Mouse (Mus musculus) frontal cortex, postnatal 25 days (tissue): Measurements from ENCODE around the gene Cd200.
"Not testable (repeated sequence)": the region's sequence is repeated elsewhere in the genome, so short reads cannot be mapped to it uniquely, and the experiment has no call there.

Experiments used
- DNase-seq, 2 experiments: peaks; one replicate each; pipeline ENCODE4 v3.0.0; 2022; ENCODE audit warnings: low spot score in 2 of 2

Gene Cd200

GRCm38 (mm10) chr16:45378147-45378943 is 30.5 kb downstream of the Cd200 start:
- no peak for DNase-seq

GRCm38 (mm10) chr16:45377332-45377731 is 31.5 kb downstream of the Cd200 start:
- DNase-seq = no peak

- DNase-seq = no peak
These were observed 32.0 kb downstream of the Cd200 start for GRCm38 (mm10) chr16:45376812-45377211.

- DNase-seq = no peak
These were observed 32.6 kb downstream of the Cd200 start for GRCm38 (mm10) chr16:45376294-45376693.

- DNase-seq = no peak
These were observed 33.2 kb downstream of the Cd200 start for GRCm38 (mm10) chr16:45375506-45376225.

GRCm38 (mm10) chr16:45374074-45374473 is 34.8 kb downstream of the Cd200 start:
- no peak for DNase-seq

- DNase-seq = no peak
These were observed 37.8 kb downstream of the Cd200 start for GRCm38 (mm10) chr16:45371076-45371475.

GRCm38 (mm10) chr16:45369285-45369965 is 39.4 kb downstream of the Cd200 start:
- DNase-seq = no peak

GRCm38 (mm10) chr16:45366111-45366510 is 42.7 kb downstream of the Cd200 start:
- no peak for DNase-seq

- no peak for DNase-seq
These were observed 43.5 kb downstream of the Cd200 start for GRCm38 (mm10) chr16:45365353-45365752.

GRCm38 (mm10) chr16:45364627-45365026 is 44.2 kb downstream of the Cd200 start:
- no peak for DNase-seq

GRCm38 (mm10) chr16:45363480-45364045 is 45.3 kb downstream of the Cd200 start:
- no peak for DNase-seq

GRCm38 (mm10) chr16:45361450-45361849 is 47.4 kb downstream of the Cd200 start:
- DNase-seq = no peak

- not testable (repeated sequence) for DNase-seq
These were observed 50.4 kb downstream of the Cd200 start for GRCm38 (mm10) chr16:45358441-45358840.

GRCm38 (mm10) chr16:45357134-45357533 is 51.7 kb downstream of the Cd200 start:
- no peak for DNase-seq

- no peak for DNase-seq
These were observed 56.0 kb downstream of the Cd200 start for GRCm38 (mm10) chr16:45352875-45353274.

GRCm38 (mm10) chr16:45350767-45351166 is 58.1 kb downstream of the Cd200 start:
- no peak for DNase-seq

GRCm38 (mm10) chr16:45349523-45350298 is 59.1 kb downstream of the Cd200 start:
- DNase-seq = no peak

- DNase-seq = not testable (repeated sequence)
These were observed 60.6 kb downstream of the Cd200 start for GRCm38 (mm10) chr16:45348238-45348637.

GRCm38 (mm10) chr16:45346930-45347387 is 61.9 kb downstream of the Cd200 start:
- DNase-seq = no peak

- DNase-seq = no peak
These were observed 62.5 kb downstream of the Cd200 start for GRCm38 (mm10) chr16:45346367-45346766.
